Mouse (Mus musculus) heart, embryonic 16.5 days (tissue): ENCODE measurements at regions not wholly inside any gene's neighbourhood (a gene's known extent, or its start where the extent isn't known, plus 50 kb on each side); places are given as distances from the start of the nearest gene placed in this dataset.

Experiments used
- ATAC-seq: fragments of 200-750 bp; cut with Nextera tagmentation; replicated peaks from 2 replicates; pipeline ENCODE4 v1.8.0; 2017; ENCODE audit warnings: moderate number of reproducible peaks; ENCODE audit not compliant: insufficient read depth, low FRiP score; ENCODE audit errors: extremely low read depth
- H3K27ac ChIP-seq: fragments of 300-500 bp; sonication (generic); 2 replicates; pipeline ENCODE4 v1.5.1; 2014; ENCODE audit warnings: mild to moderate bottlenecking, low read length, control low read depth, moderate library complexity
- H3K27me3 ChIP-seq: fragments of 300-500 bp; sonication (generic); 2 replicates; pipeline ENCODE4 v1.6.1; 2014; ENCODE audit warnings: low read length, mixed read lengths; ENCODE audit not compliant: control insufficient read depth, insufficient read depth
- H3K36me3 ChIP-seq: fragments of 300-500 bp; sonication (generic); 2 replicates; pipeline ENCODE4 v1.6.1; 2014; ENCODE audit not compliant: control insufficient read depth, insufficient read depth
- H3K4me1 ChIP-seq: fragments of 300-500 bp; sonication (generic); 2 replicates; pipeline ENCODE4 v1.6.1; 2014; ENCODE audit warnings: low read length, mixed read lengths; ENCODE audit not compliant: control insufficient read depth, insufficient read depth
- H3K4me2 ChIP-seq: fragments of 300-500 bp; sonication (generic); 2 replicates; pipeline ENCODE4 v1.6.1; 2014; ENCODE audit warnings: low read depth, mild to moderate bottlenecking, control low read depth, low read length
- H3K4me3 ChIP-seq: fragments of 300-500 bp; sonication (generic); 2 replicates; pipeline ENCODE4 v1.5.1; 2014; ENCODE audit warnings: mild to moderate bottlenecking, control low read depth, low read length
- H3K9ac ChIP-seq: fragments of 300-500 bp; sonication (generic); 2 replicates; pipeline ENCODE4 v1.6.1; 2014; ENCODE audit warnings: low read length, control low read depth
- H3K9me3 ChIP-seq: fragments of 300-500 bp; sonication (generic); replicated peaks from 2 replicates; pipeline ENCODE4 v1.6.1; 2016; ENCODE audit warnings: low read length; ENCODE audit not compliant: control insufficient read depth
- WGBS: fragments of 180-500 bp; shearing (Covaris S2); extraction: QIAGEN DNeasy Blood & Tissue Kit; methylation state at CpG from one replicate; pipeline ENCODE4 v1.1.7; 2014; 5-methylcytosine and 5-hydroxymethylcytosine counted together

GRCm38 (mm10) chr19:25863312-25863711 is 191.1 kb downstream of the Dmrt2 start:
- Histone ChIP-seq H3K4me2 (no peak overlapping the region), H3K4me1 (no peaks in the 10 kb centered on the region), H3K36me3 (no peaks in the 10 kb centered on the region), H3K4me3 (no peak overlapping the region), H3K9ac (no peak overlapping the region), H3K27ac (no peak overlapping the region), H3K27me3 (no peaks in the 10 kb centered on the region), H3K9me3 (no peaks in the 10 kb centered on the region)
- 53% methylated on average over 1 of the region's 1 CpGs for WGBS
- ATAC-seq = no peak

DNA sequence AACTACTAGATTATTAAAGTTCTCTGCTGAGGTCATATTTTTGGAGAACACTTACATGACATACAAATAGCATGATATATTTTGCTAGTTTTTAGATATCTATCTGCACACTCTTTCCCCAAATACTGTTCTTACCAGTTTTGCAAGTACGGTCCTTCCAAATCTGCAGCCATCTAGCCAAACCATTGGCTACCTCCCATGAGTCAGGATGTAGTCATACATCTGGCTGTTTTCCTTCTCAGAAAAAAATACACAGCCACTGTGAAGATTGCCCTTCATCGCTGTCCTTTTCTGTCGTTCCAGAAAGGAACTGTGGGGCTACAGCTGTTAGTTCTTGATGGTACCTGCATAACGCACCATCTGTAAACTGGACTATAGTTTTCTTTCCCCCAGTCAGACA is 234.5 kb downstream of the Dmrt2 start:
- WGBS = 75% methylated on average over 4 of the region's 4 CpGs
- Histone ChIP-seq H3K27ac (no peak overlapping the region), H3K36me3 (no peaks in the 10 kb centered on the region), H3K4me3 (no peak overlapping the region), H3K4me2 (no peak overlapping the region), H3K4me1 (no peaks in the 10 kb centered on the region), H3K9ac (no peak overlapping the region), H3K9me3 (no peaks in the 10 kb centered on the region), H3K27me3 (no peaks in the 10 kb centered on the region)
- no peak for ATAC-seq

GRCm38 (mm10) chr19:25922052-25922451 is 249.8 kb downstream of the Dmrt2 start:
- Histone ChIP-seq H3K4me2 (no peak overlapping the region), H3K4me1 (no peaks in the 10 kb centered on the region), H3K27me3 (no peaks in the 10 kb centered on the region), H3K9ac (no peak overlapping the region), H3K4me3 (no peak overlapping the region), H3K36me3 (no peaks in the 10 kb centered on the region), H3K27ac (no peak overlapping the region), H3K9me3 (no peaks in the 10 kb centered on the region)
- peak; percentile 52; the same call in 1 of the 2 replicates for ATAC-seq

DNA sequence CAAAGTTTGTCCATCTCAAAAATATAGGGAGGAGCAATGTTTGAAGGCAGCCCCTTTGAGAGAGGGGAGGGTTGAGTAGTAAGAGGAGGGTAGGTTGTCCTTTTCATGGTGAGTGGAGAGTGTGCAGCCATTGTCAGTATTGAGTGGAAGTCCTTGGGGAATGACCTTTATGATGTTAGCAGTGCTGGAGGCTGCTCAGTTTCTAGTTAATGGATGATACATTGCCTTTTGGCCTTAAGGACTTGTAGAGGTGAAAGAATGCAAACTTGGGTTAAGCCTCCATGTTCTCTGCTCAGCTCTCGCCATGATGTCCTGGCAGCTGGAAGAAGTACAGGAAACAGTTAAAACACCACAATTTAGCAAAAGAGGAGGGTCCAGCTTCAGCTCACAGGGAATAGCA is 250.6 kb downstream of the Dmrt2 start:
- no peak overlapping the region for H3K4me2 ChIP-seq
- no peak overlapping the region for H3K27ac ChIP-seq
- 88% methylated on average over 1 of the region's 1 CpGs for WGBS
- no peaks in the 10 kb centered on the region for H3K9me3 ChIP-seq
- no peaks in the 10 kb centered on the region for H3K4me1 ChIP-seq
- no peak overlapping the region for H3K4me3 ChIP-seq
- no peaks in the 10 kb centered on the region for H3K36me3 ChIP-seq
- ATAC-seq = no peak
- H3K9ac ChIP-seq = no peak overlapping the region
- H3K27me3 ChIP-seq = no peaks in the 10 kb centered on the region

DNA sequence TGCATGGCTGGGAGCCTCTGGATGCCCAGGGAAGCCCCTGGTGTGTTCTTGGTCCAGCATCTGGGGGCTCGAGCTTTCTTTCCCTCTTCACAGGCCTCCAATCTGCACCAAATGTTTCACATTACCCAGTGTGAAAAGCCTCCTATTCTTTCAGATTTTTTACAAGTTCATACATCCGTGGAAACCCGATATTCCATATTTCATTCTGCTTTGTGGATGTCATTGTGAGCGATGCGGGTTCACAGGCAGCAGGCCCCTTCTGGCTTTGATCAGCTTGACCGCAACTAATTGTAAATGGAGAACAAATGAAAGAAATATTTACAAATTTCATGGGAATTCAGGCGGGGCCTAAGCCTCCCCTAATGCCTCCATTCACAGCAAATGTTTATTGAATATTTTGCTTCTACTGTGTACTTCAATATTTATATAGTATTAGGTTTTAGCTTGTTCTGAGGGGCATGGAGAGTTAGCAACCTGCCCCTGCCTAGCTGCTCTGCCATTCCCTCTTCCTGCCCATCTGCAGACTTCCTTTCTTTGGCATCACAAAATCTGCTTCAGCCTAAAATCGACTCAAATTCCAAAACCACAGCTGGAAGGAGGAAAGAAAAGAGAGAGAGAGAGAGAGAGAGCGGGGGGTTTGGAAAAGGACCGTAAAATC is 251.6 kb downstream of the Dmrt2 start:
- Histone ChIP-seq H3K27me3 (no peaks in the 10 kb centered on the region), H3K9ac (no peak overlapping the region), H3K4me3 (no peak overlapping the region), H3K4me1 (no peaks in the 10 kb centered on the region), H3K9me3 (no peaks in the 10 kb centered on the region), H3K4me2 (no peak overlapping the region), H3K27ac (no peak overlapping the region), H3K36me3 (no peaks in the 10 kb centered on the region)
- no peak for ATAC-seq
- 70% methylated on average over 10 of the region's 10 CpGs for WGBS

- no peaks in the 10 kb centered on the region for H3K36me3 ChIP-seq
- H3K27me3 ChIP-seq = no peaks in the 10 kb centered on the region
- H3K4me1 ChIP-seq = no peaks in the 10 kb centered on the region
- no peak overlapping the region for H3K27ac ChIP-seq
- H3K9me3 ChIP-seq = no peaks in the 10 kb centered on the region
- no peak overlapping the region for H3K4me2 ChIP-seq
- 62% methylated on average over 5 of the region's 5 CpGs for WGBS
- H3K9ac ChIP-seq = no peak overlapping the region
- no peak for ATAC-seq
- no peak overlapping the region for H3K4me3 ChIP-seq
Observed at GRCm38 (mm10) chr19:25924385-25924769, 252.2 kb downstream of the Dmrt2 start.

GRCm38 (mm10) chr19:25927220-25927619 is 255.0 kb downstream of the Dmrt2 start:
- ATAC-seq = no peak
- no peaks in the 10 kb centered on the region for H3K4me1 ChIP-seq
- H3K27ac ChIP-seq = no peak overlapping the region
- no peaks in the 10 kb centered on the region for H3K36me3 ChIP-seq
- no peak overlapping the region for H3K9ac ChIP-seq
- no peak overlapping the region for H3K4me3 ChIP-seq
- H3K4me2 ChIP-seq = no peak overlapping the region
- H3K9me3 ChIP-seq = no peaks in the 10 kb centered on the region
- H3K27me3 ChIP-seq = no peaks in the 10 kb centered on the region
- WGBS = 58% methylated on average over 9 of the region's 9 CpGs

GRCm38 (mm10) chr19:25937343-25937742 is 265.1 kb downstream of the Dmrt2 start:
- Histone ChIP-seq H3K4me3 (no peak overlapping the region), H3K4me1 (no peaks in the 10 kb centered on the region), H3K4me2 (no peak overlapping the region), H3K9me3 (no peaks in the 10 kb centered on the region), H3K9ac (no peak overlapping the region), H3K27ac (no peak overlapping the region), H3K27me3 (no peaks in the 10 kb centered on the region), H3K36me3 (no peaks in the 10 kb centered on the region)
- ATAC-seq = no peak
- 47% methylated on average over 9 of the region's 9 CpGs for WGBS

DNA sequence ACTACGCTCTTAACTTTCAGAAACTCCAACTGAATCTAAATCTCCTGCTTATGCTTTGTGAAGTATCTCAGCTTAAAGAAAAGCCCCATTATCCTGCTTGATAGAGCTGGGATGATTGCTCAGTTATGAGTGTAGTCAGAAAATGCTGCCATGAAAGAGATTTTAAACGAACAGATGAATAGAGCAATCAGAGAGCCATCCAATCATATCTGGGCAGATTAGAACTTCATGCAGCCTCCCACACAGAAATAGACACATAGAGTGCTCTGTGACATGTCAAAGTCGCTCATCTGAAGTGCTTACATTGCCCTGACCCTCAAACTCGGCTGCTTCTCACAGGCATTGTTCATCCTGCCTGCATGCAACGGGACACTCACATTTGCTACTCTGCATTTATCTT is 299.0 kb downstream of the Dmrt2 start:
- 0 out of 2 replicates have a peak, but pooled peaks have one; percentile 52 for ATAC-seq
- Histone ChIP-seq H3K36me3 (no peaks in the 10 kb centered on the region), H3K4me2 (no peak overlapping the region), H3K27me3 (no peaks in the 10 kb centered on the region), H3K9me3 (no peaks in the 10 kb centered on the region), H3K4me1 (peaks cover 8% of the 10 kb centered on the region), H3K9ac (no peak overlapping the region), H3K4me3 (no peak overlapping the region), H3K27ac (peak overlapping the region; percentile 43; the same call in 1 of the 2 replicates)
- WGBS = 20% methylated on average over 5 of the region's 5 CpGs
